Mouse (Mus musculus) thymus, adult 2 months (tissue): ENCODE measurements around the gene Pkd2.

Experiments
- CTCF ChIP-seq: fragments of 200-500 bp; IDR thresholded peaks from 2 replicates; pipeline ENCODE4 v1.5.1; 2012; ENCODE audit warnings: mild to moderate bottlenecking, control low read depth, low read length, moderate library complexity, borderline replicate concordance; ENCODE audit not compliant: control insufficient read depth, poor library complexity, insufficient read depth; ENCODE audit errors: extremely low read depth
- POLR2A ChIP-seq: fragments of 200-500 bp; IDR thresholded peaks from 2 replicates; pipeline ENCODE4 v1.6.1; 2012; ENCODE audit warnings: mild to moderate bottlenecking, low read length, control low read depth, moderate library complexity; ENCODE audit not compliant: control insufficient read depth, poor library complexity, insufficient read depth; ENCODE audit errors: extremely low read depth

DNA sequence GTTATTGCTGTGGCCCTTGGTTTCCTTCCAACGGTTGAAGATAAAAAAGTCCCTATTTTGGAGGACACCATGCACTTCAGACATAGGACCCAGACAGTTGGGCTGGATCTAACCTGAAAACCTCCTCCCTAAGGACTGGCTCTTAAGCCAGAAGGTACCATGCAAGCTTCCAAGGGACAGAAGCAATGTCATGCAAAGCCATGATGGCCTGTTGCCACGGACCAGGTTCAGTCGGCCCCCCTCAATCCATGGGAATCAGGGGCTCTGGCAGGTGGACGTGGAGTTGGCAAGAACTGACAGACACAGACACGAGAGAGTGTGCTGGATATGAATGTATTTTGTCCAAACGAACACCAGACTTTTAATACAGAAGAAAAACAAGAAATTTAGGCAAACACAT is 16.9 kb upstream of the Pkd2 start:
- TF ChIP-seq POLR2A: no peak
- no peak for TF ChIP-seq CTCF
